Mouse (Mus musculus) midbrain, postnatal 0 days (tissue): ENCODE measurements around the gene Nktr. TPM values are rescaled to one million over a fixed set of nuclear protein-coding genes. Genes with fewer than 3 reads are reported as not detected.

Experiments
- ATAC-seq: fragments of 200-750 bp; cut with Nextera tagmentation; 2 replicates; pipeline ENCODE4 v1.8.0; 2017; ENCODE audit warnings: moderate number of reproducible peaks, mild to moderate bottlenecking, moderate TSS enrichment, moderate library complexity; ENCODE audit not compliant: low FRiP score
- DNase-seq: peaks from one replicate; pipeline ENCODE4 v3.0.0-alpha.2; 2015; ENCODE audit warnings: low spot score
- H3K27ac ChIP-seq: fragments of 300-500 bp; sonication (generic); 2 replicates; pipeline ENCODE4 v1.5.1; 2014; ENCODE audit warnings: low read depth, mild to moderate bottlenecking, low read length, mixed read lengths
- H3K27me3 ChIP-seq: fragments of 300-500 bp; sonication (generic); 2 replicates; pipeline ENCODE4 v1.6.1; 2014; ENCODE audit warnings: low read length, control low read depth, mixed read lengths; ENCODE audit not compliant: insufficient read depth
- H3K36me3 ChIP-seq: fragments of 300-500 bp; sonication (generic); 2 replicates; pipeline ENCODE4 v1.6.1; 2014; ENCODE audit warnings: low read length, control low read depth, mixed read lengths; ENCODE audit not compliant: insufficient read depth
- H3K4me1 ChIP-seq: fragments of 300-500 bp; sonication (generic); 2 replicates; pipeline ENCODE4 v1.6.1; 2014; ENCODE audit warnings: mild to moderate bottlenecking, control low read depth, antibody characterized with exemption, low read length, mixed read lengths; ENCODE audit not compliant: insufficient read depth
- H3K4me2 ChIP-seq: fragments of 300-500 bp; sonication (generic); 2 replicates; pipeline ENCODE4 v1.6.1; 2014; ENCODE audit warnings: low read depth, mild to moderate bottlenecking, low read length, mixed read lengths; ENCODE audit not compliant: poor library complexity, severe bottlenecking
- H3K4me3 ChIP-seq: fragments of 300-500 bp; sonication (generic); 2 replicates; pipeline ENCODE4 v1.5.1; 2014; ENCODE audit warnings: low read depth, mild to moderate bottlenecking, low read length, moderate library complexity
- H3K9ac ChIP-seq: fragments of 300-500 bp; sonication (generic); replicated peaks from 2 replicates; pipeline ENCODE4 v1.6.1; 2014; ENCODE audit warnings: mild to moderate bottlenecking, low read length, moderate library complexity, mixed read lengths; ENCODE audit not compliant: poor library complexity, severe bottlenecking
- H3K9me3 ChIP-seq: fragments of 300-500 bp; sonication (generic); 2 replicates; pipeline ENCODE4 v1.6.1; 2016; ENCODE audit warnings: low read length, control low read depth
- CTCF ChIP-seq: IDR thresholded peaks from 2 replicates; pipeline ENCODE4 v1.5.1; 2016; ENCODE audit warnings: antibody characterized with exemption, mild to moderate bottlenecking
- WGBS: fragments of 180-500 bp; shearing (Covaris S2); extraction: QIAGEN DNeasy Blood & Tissue Kit; methylation state at CpG from one replicate; pipeline ENCODE4 v1.1.7; 2014; 5-methylcytosine and 5-hydroxymethylcytosine counted together
- polyA plus RNA-seq: library from polyadenylated mRNA; unstranded; fragments of >200 nt; fragmentation: Nextera tagmentation; extraction: Ambion mirVana; gene quantifications from 2 replicates; pipeline ENCODE4 v1.2.1, GENCODE M21; 2015
- total RNA-seq: library from RNA; depleted of rRNA; stranded (reverse); fragments of >200 nt; gene quantifications from 2 replicates; pipeline ENCODE4 v1.2.3, GENCODE M21; 2014

Gene Nktr
- total and polyA plus RNA-seq, 2 experiments from 2014 or later, result 50.7 to 71.4 TPM

- ATAC-seq (no peak), DNase-seq (no peak)
- 94% methylated on average over 2 of the region's 2 CpGs for WGBS
- Histone ChIP-seq H3K27me3 (no peaks in the 10 kb centered on the region), H3K36me3 (no peaks in the 10 kb centered on the region), H3K27ac (no peak overlapping the region), H3K4me3 (no peak overlapping the region), H3K4me1 (no peaks in the 10 kb centered on the region), H3K9me3 (no peaks in the 10 kb centered on the region), H3K9ac (no peak overlapping the region), H3K4me2 (no peak overlapping the region)
- no peak for TF ChIP-seq CTCF
Measured at GRCm38 (mm10) chr9:121675556-121675955, 43.4 kb upstream of the Nktr start.

GRCm38 (mm10) chr9:121677069-121677468, 41.9 kb upstream of the Nktr start:
- no peaks in the 10 kb centered on the region for H3K9me3 ChIP-seq
- H3K9ac ChIP-seq, result no peak overlapping the region
- no peak overlapping the region for H3K4me3 ChIP-seq
- TF ChIP-seq CTCF, result no peak
- DNase-seq, result no peak
- no peaks in the 10 kb centered on the region for H3K4me1 ChIP-seq
- ATAC-seq, result no peak
- peaks cover 8% of the 10 kb centered on the region for H3K36me3 ChIP-seq
- WGBS, result 76% methylated on average over 4 of the region's 4 CpGs
- no peak overlapping the region for H3K27ac ChIP-seq
- no peaks in the 10 kb centered on the region for H3K27me3 ChIP-seq
- no peak overlapping the region for H3K4me2 ChIP-seq

GRCm38 (mm10) chr9:121677476-121677875, 41.5 kb upstream of the Nktr start:
- Histone ChIP-seq H3K4me2 (no peak overlapping the region), H3K36me3 (peaks cover 12% of the 10 kb centered on the region), H3K4me3 (no peak overlapping the region), H3K27ac (no peak overlapping the region), H3K27me3 (no peaks in the 10 kb centered on the region), H3K9me3 (no peaks in the 10 kb centered on the region), H3K4me1 (no peaks in the 10 kb centered on the region), H3K9ac (no peak overlapping the region)
- ATAC-seq (no peak), DNase-seq (no peak)
- no peak for TF ChIP-seq CTCF
- WGBS, result 82% methylated on average over 8 of the region's 8 CpGs

- Histone ChIP-seq H3K4me1 (no peaks in the 10 kb centered on the region), H3K9me3 (no peaks in the 10 kb centered on the region), H3K9ac (no peak overlapping the region), H3K4me3 (no peak overlapping the region), H3K4me2 (no peak overlapping the region), H3K27me3 (no peaks in the 10 kb centered on the region), H3K27ac (no peak overlapping the region), H3K36me3 (peaks cover 22% of the 10 kb centered on the region)
- TF ChIP-seq CTCF, result peak; percentile 87
- 19% methylated on average over 6 of the region's 6 CpGs for WGBS
- peak; percentile 77 for ATAC-seq
- peak; percentile 80 for DNase-seq
Measured at GRCm38 (mm10) chr9:121679549-121679948, 39.4 kb upstream of the Nktr start.

DNA sequence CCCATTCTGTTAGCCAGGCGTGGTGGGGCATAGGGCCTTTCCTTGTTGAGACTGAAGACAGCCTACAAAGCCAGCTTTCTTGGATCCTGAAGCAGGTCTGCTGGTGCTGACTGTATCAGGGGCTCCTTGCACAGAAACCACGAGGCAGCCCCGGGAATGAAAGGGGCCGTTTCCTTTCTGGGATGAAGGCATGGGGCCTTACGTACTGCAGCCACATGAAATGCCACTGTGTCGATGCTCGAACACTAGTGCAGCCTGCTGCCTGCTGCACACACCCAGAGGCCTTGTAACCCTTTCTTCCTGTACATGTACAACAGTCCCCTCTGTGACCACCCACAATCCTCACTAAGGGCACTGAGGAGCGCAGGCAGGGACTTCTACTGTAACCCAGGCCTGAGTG, 37.8 kb upstream of the Nktr start:
- Histone ChIP-seq H3K9ac (no peak overlapping the region), H3K4me3 (no peak overlapping the region), H3K27me3 (no peaks in the 10 kb centered on the region), H3K27ac (no peak overlapping the region), H3K9me3 (no peaks in the 10 kb centered on the region), H3K4me1 (no peaks in the 10 kb centered on the region), H3K36me3 (peaks cover 36% of the 10 kb centered on the region), H3K4me2 (no peak overlapping the region)
- DNase-seq (no peak), ATAC-seq (no peak)
- WGBS, result 81% methylated on average over 8 of the region's 8 CpGs
- TF ChIP-seq CTCF, result no peak

DNA sequence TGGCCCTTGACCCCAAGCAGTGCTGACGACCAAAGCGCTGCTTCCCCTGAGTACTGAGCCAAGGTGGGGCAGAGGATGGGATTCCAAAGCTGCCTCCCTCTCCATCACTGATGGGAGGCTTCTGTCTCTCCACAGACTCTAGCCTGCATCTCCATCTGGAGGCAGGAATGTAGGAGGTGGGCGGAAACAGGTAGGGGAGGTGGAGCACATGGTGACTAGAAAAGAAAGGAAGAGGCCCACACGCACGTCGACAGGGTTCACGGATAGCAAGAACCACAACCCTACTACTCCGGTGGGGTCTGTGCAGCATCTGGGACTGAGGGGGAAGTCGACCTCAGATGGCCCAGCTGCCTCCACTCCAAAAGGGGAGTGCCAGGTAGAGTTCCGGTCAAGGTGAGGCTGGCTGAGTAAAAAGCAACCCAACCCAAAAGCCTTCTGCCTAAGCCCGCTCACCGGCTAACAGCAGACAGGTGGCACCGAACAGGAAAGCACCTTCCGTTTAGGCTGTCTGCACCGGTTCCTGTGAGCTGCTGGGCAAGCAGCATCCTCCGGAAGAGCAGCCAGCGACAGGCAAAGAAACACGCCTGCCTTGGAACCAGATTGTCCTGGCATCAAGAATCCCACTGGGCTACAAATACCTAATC, 36.8 kb upstream of the Nktr start:
- H3K4me3 ChIP-seq, result no peak overlapping the region
- no peak; the same call in 1 of the 2 replicates for ATAC-seq
- H3K9ac ChIP-seq, result no peak overlapping the region
- 85% methylated on average over 18 of the region's 18 CpGs for WGBS
- no peaks in the 10 kb centered on the region for H3K9me3 ChIP-seq
- H3K36me3 ChIP-seq, result peaks cover 36% of the 10 kb centered on the region
- H3K27me3 ChIP-seq, result no peaks in the 10 kb centered on the region
- DNase-seq, result no peak
- TF ChIP-seq CTCF, result no peak
- no peak overlapping the region for H3K4me2 ChIP-seq
- H3K4me1 ChIP-seq, result no peaks in the 10 kb centered on the region
- H3K27ac ChIP-seq, result no peak overlapping the region
